Mouse (Mus musculus) liver (tissue): ENCODE measurements at regions not wholly inside any gene's neighbourhood (a gene's known extent, or its start where the extent isn't known, plus 50 kb on each side); places are given as distances from the start of the nearest gene placed in this dataset.
"Not testable (repeated sequence)": the region's sequence is repeated elsewhere in the genome, so short reads cannot be mapped to it uniquely, and the experiment has no call there.

Source experiments
- DNase-seq: peaks from one replicate; pipeline ENCODE4 v3.0.0-alpha.2; 2020; ENCODE audit warnings: mixed read lengths

DNA sequence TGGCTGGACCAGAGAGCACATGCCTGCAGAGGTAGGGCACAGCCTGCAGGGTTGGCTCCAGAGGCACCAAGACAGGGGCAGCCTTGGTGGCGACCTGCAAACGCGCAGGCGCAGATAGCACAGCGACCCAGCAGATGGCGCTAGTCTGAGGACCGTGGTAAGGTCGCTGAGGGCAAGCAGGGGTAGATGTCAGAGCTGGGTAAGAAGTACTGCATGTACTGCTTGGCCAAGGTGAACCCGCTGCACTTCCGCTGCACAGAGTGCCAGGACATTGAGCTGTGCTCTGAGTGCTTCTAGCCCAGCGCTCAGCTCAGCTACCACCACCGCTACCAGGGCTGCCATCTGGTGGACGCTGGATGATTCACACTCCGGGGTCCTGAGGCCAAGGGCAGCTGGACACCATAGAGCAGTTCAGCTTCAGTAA lies 68.3 kb downstream of the Hsp90b1 start:
- peak; percentile 73 for DNase-seq

DNA sequence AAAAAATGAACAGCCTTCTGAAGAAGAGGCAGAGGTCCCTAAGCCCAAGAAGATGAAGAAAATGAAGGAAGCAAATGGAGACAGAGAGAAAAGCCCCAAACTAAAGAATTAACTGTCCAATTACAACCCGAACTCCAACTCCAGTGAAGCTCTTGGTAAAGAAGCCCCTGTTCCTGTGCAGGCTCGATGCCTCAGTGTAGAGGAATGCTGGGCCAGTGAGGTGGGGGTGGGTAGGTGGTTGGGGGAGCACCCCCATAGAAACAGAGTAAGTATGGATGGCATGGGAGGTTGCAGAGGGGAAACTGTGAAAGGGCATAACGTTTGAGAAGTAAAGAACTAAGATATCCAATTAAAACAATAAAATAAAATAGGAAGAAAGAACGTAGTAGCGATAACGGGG lies 68.8 kb downstream of the Hsp90b1 start:
- DNase-seq: not testable (repeated sequence)

DNA sequence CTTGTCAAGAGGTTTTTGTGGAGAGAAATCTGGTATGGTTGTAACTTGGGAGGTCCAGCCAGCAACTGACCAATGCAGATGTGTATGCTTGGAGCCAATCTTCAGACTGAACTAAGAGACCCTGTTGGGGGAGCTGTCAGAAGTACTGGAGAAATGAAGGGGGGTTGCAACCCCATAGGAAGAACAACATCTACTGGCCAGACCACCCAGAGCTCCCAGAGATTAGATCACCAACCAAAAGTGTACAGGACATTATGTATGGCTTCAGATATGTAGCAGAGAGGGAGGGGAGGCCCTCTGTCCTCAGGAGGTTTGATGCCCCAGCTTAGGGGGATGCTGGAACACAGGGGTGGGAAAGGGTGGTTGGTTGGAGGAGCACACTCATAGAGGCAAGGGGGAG lies 78.6 kb downstream of the Hsp90b1 start:
- DNase-seq: not testable (repeated sequence)

DNA sequence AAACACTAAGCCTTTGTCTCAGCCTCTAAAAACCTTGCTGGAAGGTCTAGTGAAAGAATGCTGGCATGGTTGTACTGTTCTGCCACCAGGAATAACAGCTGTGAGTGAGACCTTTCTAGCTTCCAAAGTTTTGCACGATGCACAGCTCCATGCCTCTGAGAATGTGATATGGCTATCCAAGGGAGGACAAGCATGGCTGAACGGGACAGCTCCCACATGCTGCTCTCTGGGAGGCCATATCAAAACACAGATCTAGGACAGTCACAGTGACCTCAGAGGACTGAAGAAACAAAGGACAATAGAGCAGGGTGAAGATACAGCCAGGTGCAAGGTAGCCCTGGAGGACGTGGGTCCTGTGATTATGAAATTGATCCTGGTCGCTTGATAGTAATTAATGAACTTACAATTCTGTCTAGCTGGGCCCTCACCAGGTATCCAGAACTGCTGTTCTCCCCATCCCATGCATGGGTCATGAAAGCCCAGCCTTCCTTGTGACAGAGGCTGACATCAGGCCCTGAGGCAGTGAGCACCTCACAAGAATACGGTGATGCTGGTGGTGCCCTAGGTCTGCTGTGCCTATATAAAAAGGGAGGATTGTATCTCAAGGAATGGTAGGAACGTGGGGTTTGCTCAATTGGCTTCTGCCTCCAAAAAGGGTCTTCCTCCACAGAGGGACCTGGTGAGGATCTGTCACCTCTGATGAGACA lies 87.2 kb downstream of the Hsp90b1 start:
- not testable (repeated sequence) for DNase-seq

- DNase-seq: not testable (repeated sequence)
Observed at GRCm38 (mm10) chr10:86612341-86612740, 93.0 kb downstream of the Hsp90b1 start.

DNA sequence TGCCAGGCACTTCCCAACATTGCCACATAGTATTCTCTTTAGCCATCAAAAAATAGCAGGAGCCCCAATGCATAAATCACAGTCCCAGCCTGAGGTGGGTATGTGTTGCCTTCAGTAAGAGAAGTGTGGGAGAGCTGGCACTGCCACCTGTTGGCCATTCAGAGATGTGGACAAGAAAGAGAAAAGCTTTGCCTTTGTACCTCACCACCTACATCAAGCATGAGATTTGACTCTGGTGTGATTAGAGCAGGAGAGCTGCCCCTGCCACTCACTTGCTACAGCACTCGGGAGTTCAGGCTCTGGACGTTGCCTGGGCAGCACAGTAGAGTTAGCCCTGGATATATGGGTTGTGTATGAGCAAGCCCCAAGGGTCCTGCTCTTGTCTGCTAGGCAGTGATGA lies 95.3 kb downstream of the Hsp90b1 start:
- DNase-seq: not testable (repeated sequence)

- DNase-seq: not testable (repeated sequence)
Observed at GRCm38 (mm10) chr10:86600843-86601242, 102.1 kb upstream of the Syn3 start.

DNA sequence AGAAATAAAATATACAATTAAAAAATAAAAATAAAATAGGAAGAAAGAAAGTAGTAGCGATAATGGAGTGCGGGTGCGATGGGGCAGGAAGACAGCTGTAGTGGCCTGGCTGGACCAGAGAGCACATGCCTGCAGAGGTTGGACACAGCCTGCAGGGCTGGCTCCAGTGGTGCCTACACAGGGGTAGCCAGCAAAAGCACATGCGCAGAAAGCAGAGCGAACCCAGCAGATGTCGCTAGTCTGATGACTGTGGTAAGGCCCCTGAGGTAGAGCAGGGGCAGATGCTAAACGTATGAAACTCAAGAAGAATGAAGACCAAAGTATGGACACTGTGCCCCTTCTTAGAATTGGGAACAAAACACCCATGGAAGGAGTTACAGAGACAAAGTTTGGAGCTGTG lies 101.3 kb upstream of the Syn3 start:
- DNase-seq: not testable (repeated sequence)

DNA sequence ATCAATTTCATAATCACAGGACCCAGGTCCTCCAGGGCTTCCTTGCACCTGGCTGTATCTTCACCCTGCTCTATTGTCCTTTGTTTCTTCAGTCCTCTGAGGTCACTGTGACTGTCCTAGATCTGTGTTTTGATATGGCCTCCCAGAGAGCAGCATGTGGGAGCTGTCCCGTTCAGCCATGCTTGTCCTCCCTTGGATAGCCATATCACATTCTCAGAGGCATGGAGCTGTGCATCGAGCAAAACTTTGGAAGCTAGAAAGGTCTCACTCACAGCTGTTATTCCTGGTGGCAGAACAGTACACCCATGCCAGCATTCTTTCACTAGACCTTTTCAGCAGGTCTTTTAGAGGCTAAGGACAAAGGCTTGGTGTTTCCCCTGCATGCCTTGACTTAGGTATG lies 91.5 kb upstream of the Syn3 start:
- DNase-seq: not testable (repeated sequence)

- DNase-seq: not testable (repeated sequence)
Observed at GRCm38 (mm10) chr10:86566875-86567274, 68.2 kb upstream of the Syn3 start.

DNA sequence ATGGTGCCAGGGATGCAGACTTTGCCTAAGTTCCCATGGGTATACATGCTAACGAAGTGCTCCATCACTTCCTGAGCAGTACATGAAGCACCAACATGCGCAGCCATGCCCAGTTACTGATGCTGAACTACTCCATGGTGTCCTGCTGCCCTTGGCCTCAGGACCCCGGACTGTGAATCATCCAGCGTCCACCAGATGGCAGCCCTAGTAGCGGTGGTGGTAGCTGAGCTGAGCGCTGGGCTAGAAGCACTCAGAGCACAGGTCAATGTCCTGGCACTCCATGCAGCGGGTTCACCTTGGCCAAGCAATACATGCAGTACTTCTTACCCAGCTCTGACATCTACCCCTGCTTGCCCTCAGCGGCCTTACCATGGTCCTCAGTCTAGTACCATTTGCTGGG lies 57.1 kb upstream of the Syn3 start:
- peak; percentile 6 for DNase-seq
